Mouse (Mus musculus) ES-E14 (cell line): ENCODE results near the gene Wnt10b. TPM values are rescaled to one million over a fixed set of nuclear protein-coding genes. Genes with fewer than 3 reads are reported as not detected.

ENCODE experiments used
- DNase-seq: peaks from one replicate; pipeline ENCODE4 v3.0.0-alpha.2; 2013; ENCODE audit warnings: low read depth, low spot score
- H3K27ac ChIP-seq: 2 replicates; pipeline ENCODE4 v1.5.1; 2012; ENCODE audit warnings: low read depth, mild to moderate bottlenecking, low read length, moderate library complexity, mixed read lengths; ENCODE audit not compliant: poor library complexity, insufficient read depth, severe bottlenecking
- H3K36me3 ChIP-seq: 2 replicates; pipeline ENCODE4 v1.6.1; 2012; ENCODE audit warnings: mild to moderate bottlenecking, low read length, moderate library complexity, mixed read lengths; ENCODE audit not compliant: control insufficient read depth, poor library complexity, insufficient read depth, severe bottlenecking
- H3K4me1 ChIP-seq, 2 experiments: fragments of 150-350 bp in 1 of 2; sonication (generic) in 1 of 2; 2 replicates each; pipeline ENCODE4 v1.6.1; 2012; ENCODE audit warnings: low read length in 2 of 2, mild to moderate bottlenecking in 1 of 2, mixed read lengths in 1 of 2; ENCODE audit not compliant: control insufficient read depth in 2 of 2, insufficient read depth in 2 of 2, poor library complexity in 1 of 2
- H3K4me3 ChIP-seq, 2 experiments: fragments of 150-350 bp in 1 of 2; sonication (generic) in 1 of 2; 2 replicates each; pipeline ENCODE4 v1.5.1; 2012; ENCODE audit warnings: low read length in 2 of 2, low read depth in 1 of 2, mild to moderate bottlenecking in 1 of 2, mixed read lengths in 1 of 2; ENCODE audit not compliant: insufficient read depth in 1 of 2, poor library complexity in 1 of 2, severe bottlenecking in 1 of 2
- H3K9ac ChIP-seq: 2 replicates; pipeline ENCODE4 v1.6.1; 2012; ENCODE audit warnings: low read depth, mild to moderate bottlenecking, low read length, mixed read lengths; ENCODE audit not compliant: poor library complexity, insufficient read depth, severe bottlenecking
- H3K9me3 ChIP-seq: fragments of 150-350 bp; sonication (generic); 2 replicates; pipeline ENCODE4 v1.6.1; 2012; ENCODE audit warnings: low read depth, mild to moderate bottlenecking, low read length; ENCODE audit not compliant: control insufficient read depth, insufficient read depth
- CHD2 ChIP-seq: IDR thresholded peaks from 2 replicates; pipeline ENCODE4 v1.6.1; 2014; ENCODE audit warnings: mild to moderate bottlenecking, low read depth, low read length, inconsistent platforms
- HCFC1 ChIP-seq: IDR thresholded peaks from 2 replicates; pipeline ENCODE4 v1.6.1; 2012; ENCODE audit warnings: low read length, inconsistent platforms, borderline replicate concordance; ENCODE audit not compliant: insufficient read depth
- MAFK ChIP-seq: IDR thresholded peaks from 2 replicates; pipeline ENCODE4 v1.6.1; 2014; ENCODE audit warnings: mild to moderate bottlenecking, low read depth, low read length, inconsistent platforms; ENCODE audit not compliant: insufficient read depth
- ZC3H11A ChIP-seq: IDR thresholded peaks from 2 replicates; pipeline ENCODE4 v1.6.1; 2012; ENCODE audit warnings: low read depth, mild to moderate bottlenecking, inconsistent platforms, low read length, borderline replicate concordance
- ZNF384 ChIP-seq: IDR thresholded peaks from 2 replicates; pipeline ENCODE4 v1.6.1; 2012; ENCODE audit warnings: low read depth, low read length, inconsistent platforms
- in situ Hi-C, 2 experiments: fragments of 600-800 bp; cut with MboI; formaldehyde crosslinking; loops; one replicate each; pipeline ENCODE4 v1.15.1; 2025; ENCODE audit warnings: low sequenced_read_pairs in 2 of 2, inconsistent platforms in 1 of 2; ENCODE audit not compliant: unreplicated experiment in 2 of 2
- total RNA-seq: library from RNA; depleted of rRNA; stranded (reverse); fragments of 300-350 nt; gene quantifications from 2 replicates; pipeline ENCODE4 v1.2.3, GENCODE M21; 2012

Wnt10b gene
- total RNA-seq, 1 experiment: 1.3 TPM

DNA sequence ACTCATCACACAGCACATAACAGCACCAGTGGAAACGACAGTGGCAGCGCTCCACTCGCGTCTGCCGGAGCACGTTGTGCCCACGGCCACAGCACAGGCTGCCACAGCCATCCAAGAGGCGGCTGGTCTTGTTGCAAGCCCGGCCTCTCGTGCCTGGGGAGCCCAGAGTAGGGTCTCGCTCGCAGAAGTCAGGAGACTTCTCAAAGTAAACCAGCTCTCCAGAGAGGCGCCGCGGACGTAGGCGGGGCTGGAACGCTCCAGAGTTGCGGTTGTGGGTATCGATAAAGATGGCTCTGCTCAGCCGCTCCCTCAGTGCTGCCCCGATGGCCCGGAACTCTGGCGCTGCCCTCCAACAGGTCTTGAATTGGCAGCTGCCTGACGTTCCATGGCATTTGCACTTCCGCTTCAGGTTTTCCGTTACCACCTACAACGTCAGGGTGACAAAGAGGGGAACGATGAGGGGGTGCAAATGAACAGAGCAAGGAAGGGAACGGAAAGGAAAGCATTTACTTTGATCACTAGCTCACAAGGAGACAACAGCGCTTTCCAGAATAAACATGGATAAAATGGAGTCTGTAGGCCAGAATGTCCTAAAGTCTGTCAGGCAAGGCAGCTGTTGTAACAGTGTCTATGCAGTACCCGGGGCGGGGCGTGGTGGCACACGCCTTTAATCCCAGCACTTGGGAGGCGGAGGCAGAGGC lies 5.3 kb downstream of the Wnt10b start:
- peak overlapping the region; percentile 26 to 33; a peak in 3 of 4 replicates for H3K4me3 ChIP-seq
- no peak for TF ChIP-seq CHD2
- no peak for TF ChIP-seq HCFC1
- no peak for TF ChIP-seq ZC3H11A
- TF ChIP-seq ZNF384: no peak
- no peak for TF ChIP-seq MAFK
- H3K36me3 ChIP-seq: no peaks in the 10 kb centered on the region
- in situ Hi-C loops: no loop called here
- DNase-seq: no peak
- peaks cover 0 to 14% of the 10 kb centered on the region in 2 experiments; a peak in 2 of 4 replicates for H3K4me1 ChIP-seq
- no peak overlapping the region for H3K27ac ChIP-seq
- H3K9me3 ChIP-seq: no peaks in the 10 kb centered on the region
- H3K9ac ChIP-seq: peak overlapping the region; percentile 22; the same call in 1 of the 2 replicates

DNA sequence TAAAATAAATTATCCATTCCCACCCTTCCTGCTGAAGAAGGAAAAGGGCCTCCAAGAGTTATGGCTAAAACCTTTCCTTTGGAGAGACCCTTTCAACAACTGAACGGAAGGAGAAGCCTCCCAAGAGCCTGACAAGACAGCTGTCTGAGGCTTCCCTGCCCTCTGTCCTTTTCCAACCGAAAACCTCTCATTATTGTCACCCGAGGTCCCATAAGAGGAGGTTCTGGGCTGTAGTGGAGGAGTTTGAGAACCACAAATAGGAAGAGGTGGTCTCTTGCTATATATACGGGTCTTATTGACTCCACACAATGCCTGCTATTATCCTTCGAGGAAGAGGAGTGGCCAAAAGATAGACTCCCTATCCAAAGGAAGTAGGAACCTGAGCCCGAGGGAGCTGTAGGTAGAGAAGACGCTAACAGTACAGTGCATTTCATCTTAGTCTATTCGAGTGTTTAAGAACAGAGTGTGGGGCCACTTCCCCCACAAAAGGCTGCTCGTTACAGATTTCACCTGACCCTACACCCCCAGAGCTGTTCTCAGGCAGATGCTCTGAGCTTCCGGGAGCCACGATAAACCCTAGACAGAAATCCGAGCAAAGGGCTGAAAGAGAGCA lies 6.0 kb downstream of the Wnt10b start:
- no peaks in the 10 kb centered on the region for H3K9me3 ChIP-seq
- in situ Hi-C loops: no loop called here
- TF ChIP-seq HCFC1: no peak
- no peak for TF ChIP-seq MAFK
- no peak for TF ChIP-seq CHD2
- TF ChIP-seq ZC3H11A: no peak
- no peak for TF ChIP-seq ZNF384
- no peak overlapping the region for H3K9ac ChIP-seq
- H3K36me3 ChIP-seq: no peaks in the 10 kb centered on the region
- H3K4me1 ChIP-seq: peaks cover 0 to 12% of the 10 kb centered on the region in 2 experiments; a peak in 2 of 4 replicates
- no peak for DNase-seq
- H3K4me3 ChIP-seq: peak overlapping the region; percentile 26 to 33; a peak in 3 of 4 replicates
- H3K27ac ChIP-seq: no peak overlapping the region

DNA sequence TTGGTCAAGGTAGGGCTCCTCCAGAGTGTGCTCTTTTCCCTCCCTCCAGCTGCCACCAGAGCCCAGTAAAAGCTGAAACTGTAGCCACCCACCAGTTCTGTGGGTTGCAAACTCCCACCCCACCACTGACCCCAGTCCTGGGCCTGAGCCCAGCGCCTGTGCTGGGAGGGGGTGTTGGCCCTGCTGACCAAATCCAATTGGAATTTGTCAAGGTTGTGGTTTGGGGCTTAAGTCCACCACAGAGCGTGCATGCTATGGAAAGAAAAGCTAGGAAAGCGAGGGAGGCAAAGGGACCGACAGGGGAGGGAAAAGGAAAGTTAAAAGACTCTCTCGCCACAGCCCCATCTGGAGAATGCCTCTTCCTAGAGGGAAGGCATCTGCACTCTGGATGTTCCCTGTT lies 9.7 kb downstream of the Wnt10b start:
- no peak for DNase-seq
- no peak overlapping the region for H3K4me3 ChIP-seq
- no peak overlapping the region for H3K27ac ChIP-seq
- H3K9ac ChIP-seq: no peak overlapping the region
- no peak for TF ChIP-seq ZC3H11A
- no peak for TF ChIP-seq HCFC1
- no peak for TF ChIP-seq ZNF384
- no peak for TF ChIP-seq MAFK
- no peak for TF ChIP-seq CHD2
- no peaks in the 10 kb centered on the region for H3K9me3 ChIP-seq
- H3K4me1 ChIP-seq: peaks cover 0 to 7% of the 10 kb centered on the region in 2 experiments; a peak in 2 of 4 replicates
- in situ Hi-C loops: no loop called here
- H3K36me3 ChIP-seq: no peaks in the 10 kb centered on the region

- no peak overlapping the region for H3K9ac ChIP-seq
- TF ChIP-seq ZNF384: no peak
- TF ChIP-seq HCFC1: no peak
- TF ChIP-seq ZC3H11A: no peak
- no peak for TF ChIP-seq CHD2
- no peak for TF ChIP-seq MAFK
- in situ Hi-C loops: no loop called here
Observed at GRCm38 (mm10) chr15:98765929-98766328, 12.0 kb downstream of the Wnt10b start.

More at GRCm38 (mm10) chr15:98765929-98766328, 12.0 kb downstream of the Wnt10b start:
- DNase-seq: no peak
- H3K27ac ChIP-seq: no peak overlapping the region
- no peak overlapping the region for H3K4me3 ChIP-seq
- peaks cover 2 to 3% of the 10 kb centered on the region in 2 experiments; a peak in 2 of 4 replicates for H3K4me1 ChIP-seq
- no peaks in the 10 kb centered on the region; the same call in 1 of the 2 replicates for H3K36me3 ChIP-seq
- H3K9me3 ChIP-seq: no peaks in the 10 kb centered on the region
